Mouse (Mus musculus): ENCODE data around the gene Lima1.
"Not testable (repeated sequence)": the region's sequence is repeated elsewhere in the genome, so short reads cannot be mapped to it uniquely, and the experiment has no call there.

DNA sequence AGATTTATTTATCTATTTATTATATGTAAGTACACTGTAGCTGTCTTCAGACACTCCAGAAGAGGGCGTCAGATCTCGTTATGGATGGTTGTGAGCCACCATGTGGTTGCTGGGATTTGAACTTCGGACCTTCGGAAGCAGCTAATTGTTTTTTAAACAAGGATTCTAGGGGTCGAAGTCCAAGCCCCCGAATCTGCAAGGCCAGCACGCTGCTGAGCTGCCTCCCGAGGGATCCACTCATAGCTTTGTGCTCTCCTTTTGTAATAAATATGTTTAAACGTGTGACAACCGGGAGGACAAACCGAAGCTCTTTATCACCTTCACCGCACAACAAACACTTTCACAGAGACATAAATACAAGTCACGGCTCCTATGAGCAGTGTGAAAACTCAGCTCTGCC lies 52.8 kb downstream of the Lima1 start:
- not testable (repeated sequence) for TF ChIP-seq CTCF, POLR2A (IDR thresholded peaks at IDR 0.05; ENCODE audit: insufficient read depth, low read depth, low read length)

Measured in olfactory bulb, adult 2 months (tissue).